Mouse (Mus musculus): ENCODE measurements around the gene Oxsr1.

GRCm38 (mm10) chr9:119352060-119352459 lies 29.8 kb upstream of the Oxsr1 start:
- TF ChIP-seq CTCF (IDR thresholded peaks at IDR 0.05; ENCODE audit: borderline replicate concordance, insufficient read depth, low read depth, low read length) (peak; percentile 75), POLR2A (IDR thresholded peaks at IDR 0.05; ENCODE audit: borderline replicate concordance, insufficient read depth, low read length) (no peak)

All from cerebellum, adult 2 months (tissue).